Mouse (Mus musculus) gastrocnemius, postnatal 25 days (tissue): ENCODE data around the gene Nmnat1. TPM values are rescaled to one million over a fixed set of nuclear protein-coding genes. Genes with fewer than 3 reads are reported as not detected.
"Not testable (repeated sequence)": the region's sequence is repeated elsewhere in the genome, so short reads cannot be mapped to it uniquely, and the experiment has no call there.

ENCODE experiments used
- DNase-seq: peaks from one replicate; pipeline ENCODE4 v3.0.0; 2022
- total RNA-seq, 2 experiments: library from RNA; stranded (reverse); gene quantifications; 1 replicate in 1 of 2; 2 replicates in 1 of 2; pipeline ENCODE4 v1.2.3; 2021

Nmnat1 gene
- total RNA-seq, 2 experiments from 2014 or later, result 22.8 to 23.4 TPM

DNA sequence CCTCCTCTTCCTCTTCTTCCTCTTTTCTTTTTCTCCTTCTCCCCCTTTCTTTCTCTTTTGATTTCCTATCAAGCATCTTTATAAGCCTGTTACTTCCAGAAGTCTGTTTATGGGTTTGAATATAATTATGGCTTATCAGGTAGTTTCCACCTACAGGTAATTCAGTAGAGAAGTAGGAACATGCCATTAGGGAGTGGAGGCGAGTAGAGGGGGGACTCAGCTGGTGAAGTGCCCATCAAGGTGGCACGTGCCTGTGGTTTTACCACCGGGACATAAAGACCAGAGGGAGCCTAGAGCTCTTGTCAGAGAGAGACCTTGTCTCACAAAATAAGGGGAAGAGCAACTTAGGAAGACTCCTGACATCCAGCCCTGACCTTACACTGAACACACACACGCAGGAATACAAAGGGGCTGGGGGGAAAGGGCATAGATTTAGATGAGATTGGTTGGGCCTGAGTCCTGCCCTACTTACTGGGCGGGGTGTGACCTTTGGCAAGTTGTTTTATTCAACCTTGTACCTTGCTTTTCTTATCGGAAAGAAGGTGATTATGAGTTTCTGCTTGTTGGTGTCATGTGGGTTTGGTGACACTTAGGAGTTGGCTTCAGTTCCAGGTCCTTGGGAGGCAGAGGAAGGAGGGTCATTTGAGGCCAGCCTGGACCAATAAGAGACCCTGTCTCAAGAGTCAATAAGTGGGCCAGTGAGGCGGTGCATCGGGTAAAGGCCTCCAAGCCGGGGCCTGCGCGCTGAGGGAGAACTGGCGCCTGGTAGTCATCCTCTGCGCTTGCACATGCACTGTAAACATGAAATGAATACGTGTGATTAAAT lies 4.6 kb upstream of the Nmnat1 start:
- no peak for DNase-seq

DNA sequence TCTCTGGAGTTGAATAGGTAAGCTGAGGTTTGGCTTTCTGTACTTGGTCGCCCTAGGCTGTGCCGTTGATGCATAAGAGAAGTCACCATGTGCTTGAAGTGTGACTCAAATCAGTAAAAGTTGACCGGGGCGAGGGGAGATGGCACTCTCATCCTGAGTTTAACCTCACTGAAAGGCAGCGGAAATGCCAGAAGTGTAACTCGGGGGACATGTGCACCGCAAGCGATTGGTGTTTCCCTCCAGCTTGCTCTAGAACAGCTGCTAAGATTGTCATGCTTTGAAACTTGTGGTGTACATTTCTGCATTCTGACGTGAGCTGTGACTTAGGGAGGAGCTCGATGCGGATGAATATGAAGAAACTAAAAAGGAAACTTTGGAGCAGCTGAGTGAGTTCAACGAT lies 2.7 kb upstream of the Nmnat1 start:
- no peak for DNase-seq

DNA sequence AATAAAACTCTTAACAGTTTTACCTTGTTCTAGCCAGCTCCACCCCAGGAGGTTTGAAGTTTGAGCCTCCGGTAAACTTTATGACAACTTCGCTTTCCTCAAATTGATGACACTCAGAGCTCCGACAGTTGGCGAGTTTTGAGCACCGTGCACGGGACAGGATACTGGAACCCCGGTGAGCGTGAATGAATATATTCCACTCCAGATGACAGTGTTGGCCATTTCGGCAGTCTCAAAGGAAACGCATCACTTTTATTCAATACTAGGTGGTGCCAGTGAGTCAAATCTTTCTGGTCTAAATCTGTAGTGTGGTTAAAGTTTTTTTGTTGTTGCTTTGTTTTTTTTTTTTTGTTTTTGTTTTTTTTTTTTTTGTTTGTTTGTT lies 814 bp upstream of the Nmnat1 start:
- DNase-seq, result no peak

- no peak for DNase-seq
Measured at GRCm38 (mm10) chr4:149484566-149484965, 436 bp downstream of the Nmnat1 start.

DNA sequence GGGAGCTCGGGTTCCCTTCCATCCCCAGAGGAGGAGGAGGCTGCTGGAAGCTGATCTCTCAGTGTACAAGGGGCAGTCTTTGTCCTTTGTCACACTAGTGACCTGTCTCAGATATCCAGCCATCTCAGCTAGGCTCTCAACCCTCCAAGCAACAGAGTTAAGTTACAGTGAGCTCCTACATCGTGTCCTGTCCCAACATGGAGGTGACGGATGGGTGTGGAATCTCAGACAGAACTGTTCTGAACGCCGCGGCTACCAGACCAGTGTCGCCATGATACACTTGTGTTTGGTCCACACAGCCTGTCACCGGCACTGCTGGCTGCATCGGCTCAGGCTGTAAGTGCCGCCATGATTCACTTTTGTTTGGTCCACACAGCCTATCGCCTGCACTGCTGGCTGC lies 7.9 kb downstream of the Nmnat1 start, which contains the start of gene Tmem274:
Gene Tmem274, plus strand, starts transcription at position 301 of the 400 bp plus-strand sequence.
- no peak for DNase-seq

GRCm38 (mm10) chr4:149475096-149475495 lies 9.9 kb downstream of the Nmnat1 start:
- no peak for DNase-seq

GRCm38 (mm10) chr4:149469557-149469956 lies 15.4 kb downstream of the Nmnat1 start:
- DNase-seq, result no peak

DNA sequence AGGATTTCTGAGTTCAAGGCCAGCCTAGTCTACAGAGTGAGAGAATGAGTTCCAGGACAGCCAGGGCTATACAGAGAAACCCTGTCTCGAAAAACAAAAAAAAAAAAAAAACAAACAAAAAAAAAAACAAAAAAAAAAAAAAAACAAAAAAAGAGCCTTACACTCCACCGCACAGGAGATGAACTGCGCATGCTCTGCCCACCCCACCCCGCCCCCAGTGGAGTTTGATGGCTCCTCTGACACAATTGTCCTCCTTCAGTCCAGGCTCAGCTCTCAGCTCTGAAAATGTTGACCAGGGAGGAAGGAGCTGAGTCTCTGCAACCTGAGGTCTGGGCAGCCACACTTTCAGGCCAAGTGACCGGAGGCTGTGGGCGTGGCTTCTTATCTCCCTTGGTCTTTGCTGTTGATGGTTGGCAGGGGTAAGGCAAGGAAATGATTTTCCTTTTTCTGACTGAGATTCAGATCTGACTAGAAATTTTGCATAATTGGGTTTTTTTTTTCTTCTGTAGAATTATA lies 21.5 kb downstream of the Nmnat1 start:
- DNase-seq, result no peak

DNA sequence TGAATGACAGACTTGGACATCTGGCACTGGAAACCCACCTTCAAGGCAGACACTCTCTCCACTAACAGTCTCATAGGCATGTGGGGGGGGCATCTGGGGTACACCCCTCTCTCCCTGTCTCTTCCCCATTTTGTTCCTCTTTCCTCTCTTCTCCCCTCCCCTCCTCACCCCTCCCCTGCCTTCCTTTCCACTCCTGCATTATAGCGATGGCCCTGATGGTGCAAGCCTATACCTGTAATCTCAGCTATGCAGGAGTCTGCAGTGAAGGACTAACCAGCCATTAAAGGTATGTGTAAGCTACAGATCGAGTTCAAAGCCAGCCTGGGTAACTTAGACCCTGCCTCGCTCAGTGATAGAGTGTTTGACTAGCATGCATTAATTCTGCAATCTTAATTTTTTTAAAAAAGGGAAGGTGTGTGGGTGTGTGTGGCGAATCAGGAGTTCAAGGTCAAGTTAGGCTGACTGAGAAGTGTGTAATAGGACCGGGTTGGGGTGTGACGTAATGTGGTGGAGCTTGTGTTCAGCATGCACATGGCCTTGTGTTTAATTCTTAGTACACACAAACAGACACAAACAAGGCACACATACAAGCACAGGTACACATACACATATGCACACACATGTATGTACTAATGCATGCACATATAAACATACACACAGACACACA lies 22.6 kb downstream of the Nmnat1 start:
- no peak for DNase-seq

DNA sequence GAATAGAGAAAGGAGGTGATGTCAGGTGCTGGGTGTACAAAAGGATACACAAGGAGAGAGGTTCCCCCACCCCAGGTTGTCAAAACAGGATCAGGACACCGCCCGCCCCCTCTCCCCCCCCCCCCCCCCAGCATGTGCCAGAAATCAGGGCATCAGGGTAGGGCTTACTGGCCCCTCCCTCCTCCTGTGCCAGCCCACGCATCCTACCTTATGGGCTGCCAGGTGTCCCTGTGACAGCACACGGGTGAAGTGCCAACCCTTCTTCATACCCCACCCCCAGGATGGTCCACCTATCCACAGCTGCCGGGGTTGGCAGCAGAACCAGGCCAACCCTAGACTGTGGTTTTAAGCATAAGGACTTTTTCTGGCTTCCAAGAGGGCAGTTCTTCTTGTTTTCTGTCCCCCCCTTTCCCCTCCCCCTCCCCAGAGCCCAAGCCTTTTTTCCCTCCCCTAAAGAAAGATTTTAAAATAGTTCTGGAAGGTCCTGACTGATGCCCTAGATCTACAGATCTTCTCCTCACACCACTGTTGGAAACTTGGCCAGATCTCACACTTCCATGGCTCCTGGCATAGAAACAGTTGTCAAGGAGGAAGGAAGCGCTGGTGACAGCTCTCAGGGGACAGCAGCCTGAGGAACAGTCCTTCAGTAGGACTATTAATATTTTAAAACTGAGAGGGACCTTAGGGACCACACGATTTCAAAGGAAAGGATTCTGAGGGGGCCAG lies 23.3 kb downstream of the Nmnat1 start:
- no peak for DNase-seq

GRCm38 (mm10) chr4:149460475-149460874 lies 24.5 kb downstream of the Nmnat1 start:
- DNase-seq, result not testable (repeated sequence)

DNA sequence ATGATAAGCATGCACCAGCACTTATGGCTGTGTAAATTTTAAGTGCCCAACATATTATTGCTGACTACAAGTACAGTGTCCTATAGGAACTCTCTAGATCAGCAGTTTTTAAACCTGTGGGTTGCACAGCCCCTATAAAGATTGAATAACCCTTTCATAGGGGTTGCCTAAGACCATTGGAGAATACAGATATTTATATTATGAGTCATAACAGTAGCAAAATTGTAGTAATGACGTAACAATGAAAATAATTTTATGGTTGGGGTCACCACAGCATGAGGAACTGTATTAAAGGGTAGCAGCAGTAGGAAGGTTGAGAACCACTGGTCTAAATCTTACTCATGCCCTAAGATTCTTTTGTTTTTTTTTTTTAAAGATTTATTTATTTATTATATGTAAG lies 25.6 kb downstream of the Nmnat1 start:
- DNase-seq, result no peak

GRCm38 (mm10) chr4:149458526-149458925 lies 26.5 kb downstream of the Nmnat1 start:
- DNase-seq, result no peak

GRCm38 (mm10) chr4:149457831-149458430 lies 27.1 kb downstream of the Nmnat1 start:
- no peak for DNase-seq

GRCm38 (mm10) chr4:149457163-149457562 lies 27.8 kb downstream of the Nmnat1 start:
- DNase-seq, result not testable (repeated sequence)

DNA sequence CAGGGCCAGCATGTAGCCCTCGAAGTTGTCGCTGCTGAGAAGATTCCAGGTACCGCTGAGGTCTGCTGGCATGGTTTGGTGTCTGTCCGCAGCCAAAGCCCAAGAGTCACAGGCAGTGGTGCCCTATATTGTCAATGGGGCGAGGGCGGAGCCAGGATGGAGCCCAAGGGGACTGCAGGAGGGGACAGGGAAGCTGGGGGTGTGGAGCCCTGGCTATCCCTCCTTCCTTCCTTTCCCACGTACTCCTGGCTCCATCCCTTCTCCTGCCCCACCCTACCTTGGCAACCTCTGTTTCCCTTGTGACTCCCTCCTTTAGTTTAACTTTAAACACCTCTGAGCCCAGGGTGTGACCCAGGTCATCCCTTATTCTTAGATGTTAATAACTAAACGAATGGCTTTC lies 30.1 kb downstream of the Nmnat1 start, which contains the start of gene Rbp7:
Gene Rbp7, minus strand, starts transcription at position 100 of the 400 bp plus-strand sequence.
- no peak for DNase-seq

- DNase-seq, result no peak
Measured at GRCm38 (mm10) chr4:149454263-149454662, 30.7 kb downstream of the Nmnat1 start.

- DNase-seq, result no peak
Measured at GRCm38 (mm10) chr4:149453656-149454055, 31.3 kb downstream of the Nmnat1 start.

DNA sequence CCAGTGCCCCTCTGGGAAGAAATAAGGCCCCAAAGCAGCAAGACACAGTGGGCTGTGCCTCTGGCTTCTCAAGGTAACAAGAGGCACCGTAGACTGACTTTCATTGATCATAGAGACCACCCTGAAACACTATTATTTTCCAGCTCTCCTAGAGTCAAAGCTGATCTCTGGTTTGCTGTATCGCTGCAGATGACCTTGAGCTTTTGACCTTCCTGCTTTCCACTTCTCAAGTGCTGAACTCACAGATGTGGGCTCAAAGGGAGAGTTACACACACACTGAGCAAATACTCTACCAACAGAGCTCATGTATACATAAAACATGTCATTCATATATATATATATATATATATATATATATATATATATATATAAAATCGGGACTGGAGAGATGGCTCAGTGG lies 34.4 kb downstream of the Nmnat1 start:
- DNase-seq, result no peak

DNA sequence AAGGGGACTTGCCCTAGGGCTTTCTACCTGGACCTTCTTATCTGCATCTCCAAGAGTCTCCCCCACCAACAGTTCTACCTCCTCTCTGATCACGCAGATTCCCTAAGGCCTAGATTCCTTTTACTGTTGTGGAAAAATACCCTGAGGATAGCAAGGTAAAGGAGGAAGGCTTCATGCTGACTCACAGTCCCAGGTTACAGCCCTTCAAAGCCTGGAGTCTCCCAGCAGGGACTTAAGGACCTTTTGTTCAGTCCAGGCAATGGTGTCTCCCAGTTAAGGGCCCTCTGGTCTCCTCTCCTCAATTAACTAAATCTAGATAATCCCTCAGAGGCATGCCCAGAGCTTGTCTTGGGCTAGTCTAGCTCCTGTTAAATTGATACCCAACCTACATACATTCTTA lies 38.7 kb downstream of the Nmnat1 start:
- DNase-seq, result no peak

- no peak for DNase-seq
Measured at GRCm38 (mm10) chr4:149445868-149446267, 39.1 kb downstream of the Nmnat1 start.
